Mouse (Mus musculus) spleen, postnatal 36 days (tissue): ENCODE data around the gene Etfb.
"Not testable (repeated sequence)": the region's sequence is repeated elsewhere in the genome, so short reads cannot be mapped to it uniquely, and the experiment has no call there.

Experiments used
- DNase-seq, 2 experiments: peaks; one replicate each; pipeline ENCODE4 v3.0.0; 2022; ENCODE audit warnings: low spot score in 2 of 2, mixed read lengths in 1 of 2

Gene Etfb

DNA sequence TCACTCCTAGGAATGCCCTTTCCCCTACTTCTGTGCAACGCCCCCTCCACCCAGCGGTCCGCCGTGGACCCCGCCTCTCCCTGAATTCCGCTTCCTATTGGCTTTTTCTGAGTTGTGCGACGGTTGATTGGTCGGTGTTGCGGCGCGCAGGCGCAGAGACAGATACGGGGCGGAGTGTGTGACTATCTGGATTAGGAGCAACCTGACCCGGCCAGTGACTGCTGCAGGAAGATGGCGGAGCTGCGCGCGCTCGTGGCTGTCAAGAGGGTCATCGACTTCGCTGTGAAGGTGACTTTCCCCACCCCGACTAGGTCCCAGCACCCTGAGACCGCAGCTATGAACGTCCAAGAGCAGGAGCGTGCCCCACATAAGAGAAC lies at the start of gene Etfb, which contains the start of gene Gm45233:
Gene Etfb (plus strand): TSS at position 167 of the 377 bp plus-strand sequence.
Gene Gm45233 (plus strand): TSS at position 212 of the 377 bp plus-strand sequence.
- peak; percentile 95 to 96 for DNase-seq

DNA sequence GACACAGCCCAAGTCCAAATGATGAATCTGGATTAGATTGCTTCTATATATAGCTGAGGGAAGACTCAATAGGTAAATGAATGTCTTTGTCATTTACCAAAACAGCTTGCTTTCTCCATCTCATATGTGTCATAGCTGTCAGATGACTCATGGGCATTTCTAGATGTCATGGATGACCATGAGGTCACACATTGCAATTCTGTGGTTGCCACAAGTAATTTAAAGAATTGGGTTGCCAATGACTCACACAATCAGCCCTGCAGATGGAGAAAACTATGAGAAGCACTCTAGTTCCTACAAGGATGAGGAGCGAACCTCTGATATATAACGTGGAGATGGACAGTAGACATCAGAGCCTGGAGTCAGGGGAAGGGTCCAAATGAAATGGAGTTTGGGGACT lies 44.4 kb upstream of the Etfb start:
- no peak for DNase-seq

DNA sequence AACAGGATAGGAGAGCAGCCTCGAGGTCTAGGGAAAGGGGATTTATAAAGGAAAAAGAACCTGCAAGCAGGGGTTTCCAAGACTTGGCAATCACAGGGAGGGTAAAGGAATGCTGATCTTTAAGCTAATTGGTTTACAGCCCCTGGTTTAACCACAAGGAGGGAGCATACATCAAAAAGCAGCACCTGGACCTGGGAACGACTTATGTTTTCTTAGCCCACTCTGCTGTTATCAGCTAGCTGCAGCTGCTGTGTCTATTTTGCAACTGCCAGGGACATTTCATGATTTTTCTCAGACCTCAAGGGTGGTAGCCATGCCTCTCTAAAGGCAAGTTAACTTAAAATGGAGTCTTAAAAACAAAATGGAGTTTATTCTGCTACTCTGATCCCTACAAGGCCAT lies 41.2 kb upstream of the Etfb start:
- no peak for DNase-seq

DNA sequence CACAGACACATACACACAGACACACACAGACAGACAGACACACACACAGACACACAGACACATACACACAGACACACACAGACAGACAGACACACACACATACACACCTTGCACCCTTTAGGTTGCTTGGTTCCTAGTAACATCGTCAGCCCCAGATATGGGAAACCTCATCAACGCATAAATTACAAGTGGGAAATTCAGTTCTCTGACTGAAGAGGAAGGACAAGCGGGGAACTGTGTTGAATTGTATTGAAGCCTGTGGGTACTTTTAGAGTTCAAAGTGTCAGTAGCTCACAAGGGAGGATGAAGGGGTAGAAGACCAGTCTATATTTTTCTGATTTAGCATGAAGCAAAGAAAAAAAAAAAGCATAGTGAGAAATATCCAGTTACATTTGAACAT lies 36.3 kb upstream of the Etfb start:
- peak; percentile 14 to 39 for DNase-seq

DNA sequence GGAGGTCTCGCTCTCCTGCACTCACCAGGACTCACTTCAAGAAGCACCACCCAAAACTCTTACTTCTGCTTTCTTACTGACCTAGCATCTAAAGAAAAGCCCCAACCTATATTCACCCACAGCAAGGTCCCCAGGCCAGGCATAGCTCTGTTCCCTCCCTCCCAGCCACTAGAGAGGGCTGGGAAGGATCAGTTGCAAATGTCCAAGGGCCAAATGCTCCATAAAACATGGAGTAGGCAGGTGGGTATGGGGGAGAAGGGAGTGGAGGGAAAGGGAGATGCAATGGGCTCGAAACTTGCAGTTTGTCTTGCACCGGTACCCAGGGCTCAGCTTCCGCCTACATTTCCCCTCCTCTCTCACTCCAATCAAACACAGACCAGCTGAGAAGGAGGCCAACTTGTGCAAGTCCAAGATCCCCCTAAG lies 35.7 kb upstream of the Etfb start, which contains the start of gene Siglecg:
Gene Siglecg (plus strand): TSS at position 74 of the 423 bp plus-strand sequence.
- peak; percentile 71 to 73 for DNase-seq

DNA sequence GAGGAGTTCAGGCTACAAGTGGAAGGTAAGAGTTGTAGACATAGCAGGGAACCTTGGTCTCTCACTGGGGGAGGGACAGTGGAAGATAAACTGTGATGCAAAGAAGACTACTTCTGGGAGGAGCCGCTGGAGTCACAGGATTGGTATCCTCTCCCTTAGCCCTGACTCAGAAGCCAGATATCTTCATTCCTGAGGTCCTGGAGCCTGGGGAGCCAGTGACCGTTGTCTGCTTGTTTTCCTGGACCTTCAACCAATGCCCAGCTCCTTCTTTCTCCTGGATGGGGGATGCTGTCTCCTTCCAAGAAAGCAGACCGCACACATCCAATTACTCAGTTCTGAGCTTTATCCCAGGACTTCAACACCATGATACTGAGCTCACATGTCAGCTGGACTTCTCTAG lies 34.8 kb upstream of the Etfb start:
- DNase-seq = no peak

DNA sequence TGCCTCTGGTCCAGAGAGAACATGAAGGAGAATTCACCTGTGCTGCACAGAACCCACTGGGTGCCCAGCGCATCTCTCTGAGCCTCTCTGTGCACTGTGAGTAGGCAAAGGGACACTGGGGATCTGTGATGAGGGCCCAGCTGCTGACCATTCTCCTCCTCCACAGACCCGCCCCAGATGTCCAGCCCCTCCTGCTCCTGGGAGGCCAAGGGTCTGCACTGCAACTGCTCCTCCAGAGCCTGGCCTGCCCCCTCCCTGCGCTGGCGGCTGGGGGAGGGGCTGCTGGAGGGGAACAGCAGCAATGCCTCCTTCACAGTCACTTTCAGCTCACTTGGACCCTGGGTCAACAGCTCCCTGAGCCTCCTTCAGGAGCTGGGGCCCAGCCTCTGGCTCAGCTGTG lies 32.2 kb upstream of the Etfb start:
- not testable (repeated sequence) for DNase-seq

DNA sequence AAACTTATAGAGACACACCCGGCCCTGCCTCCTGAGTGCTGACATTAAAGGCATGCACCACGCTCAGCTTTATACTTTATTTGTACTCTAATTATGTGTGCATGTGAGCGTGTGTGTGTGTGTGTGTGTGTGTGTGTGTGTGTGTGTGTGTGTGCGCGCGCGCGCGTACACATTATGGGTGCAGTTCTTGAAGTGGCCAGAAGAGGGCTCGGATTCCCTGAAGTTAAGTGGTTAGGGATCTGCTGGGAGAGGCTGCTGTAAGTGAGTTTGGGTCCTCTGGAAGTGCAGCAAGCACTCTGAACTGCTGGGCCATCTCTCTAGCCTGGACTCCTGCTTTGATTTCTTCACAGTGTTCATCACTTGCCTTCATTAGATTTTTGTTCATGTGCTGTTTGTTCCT lies 26.6 kb upstream of the Etfb start:
- no peak for DNase-seq

DNA sequence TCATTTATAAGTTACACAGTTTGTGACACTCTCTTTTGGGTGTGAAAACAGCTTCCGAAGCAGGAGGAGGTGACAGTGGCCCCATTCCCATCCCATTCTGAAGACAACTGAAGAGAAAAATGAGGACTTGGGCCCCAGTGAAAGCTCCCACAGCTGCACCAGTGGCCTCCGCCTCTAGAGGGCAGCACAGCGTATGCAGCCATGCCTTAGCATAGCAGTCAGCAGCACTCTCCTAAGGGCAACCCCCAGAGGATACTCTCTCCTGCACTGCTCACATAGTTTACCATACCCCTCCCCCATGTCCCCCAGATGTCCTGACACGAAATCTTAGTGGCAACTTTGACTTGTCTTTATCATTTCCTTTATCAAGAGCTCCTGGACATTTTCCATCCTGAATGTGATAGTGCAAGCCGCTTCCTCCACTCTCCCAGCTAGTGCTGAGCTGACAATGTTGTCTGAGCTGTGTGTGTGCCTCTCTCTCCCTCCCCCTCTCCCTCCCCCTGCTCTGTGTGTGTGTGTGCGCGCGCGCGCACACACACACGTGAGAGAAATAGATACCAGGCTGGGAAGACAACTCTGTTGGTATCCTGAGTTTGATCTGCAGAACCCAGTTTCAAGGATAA lies 20.8 kb upstream of the Etfb start:
- DNase-seq = peak; percentile 72 to 76

DNA sequence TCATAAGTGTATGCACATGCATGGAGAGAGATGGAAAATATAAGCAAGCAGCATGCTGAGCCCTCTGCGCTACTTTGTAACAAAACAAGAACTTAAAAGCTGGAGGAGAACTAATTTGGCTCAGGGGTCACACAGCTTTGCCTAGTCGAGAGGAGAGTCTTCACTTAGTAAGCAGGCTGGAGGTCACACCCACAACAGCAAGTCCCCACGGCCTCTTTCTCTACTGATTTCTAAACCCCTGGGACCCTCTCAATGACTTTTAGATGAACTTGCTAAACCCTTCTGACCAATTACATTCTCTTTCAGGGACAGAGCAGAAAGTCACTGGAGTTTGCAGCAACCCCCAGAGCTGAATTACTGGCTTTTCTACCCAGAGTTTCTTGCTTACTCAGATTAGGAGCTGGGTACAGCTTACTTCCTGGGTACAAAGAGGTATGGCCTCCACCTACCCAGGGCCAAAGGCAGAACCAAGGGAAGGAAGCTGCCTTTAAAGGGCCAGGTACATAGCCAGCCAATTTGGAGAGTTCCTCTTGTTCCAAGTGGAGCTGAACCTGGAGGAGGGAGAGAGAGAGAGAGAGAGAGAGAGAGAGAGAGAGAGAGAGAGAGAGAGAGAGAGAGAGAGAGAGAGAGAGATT lies 19.8 kb upstream of the Etfb start:
- DNase-seq = no peak

DNA sequence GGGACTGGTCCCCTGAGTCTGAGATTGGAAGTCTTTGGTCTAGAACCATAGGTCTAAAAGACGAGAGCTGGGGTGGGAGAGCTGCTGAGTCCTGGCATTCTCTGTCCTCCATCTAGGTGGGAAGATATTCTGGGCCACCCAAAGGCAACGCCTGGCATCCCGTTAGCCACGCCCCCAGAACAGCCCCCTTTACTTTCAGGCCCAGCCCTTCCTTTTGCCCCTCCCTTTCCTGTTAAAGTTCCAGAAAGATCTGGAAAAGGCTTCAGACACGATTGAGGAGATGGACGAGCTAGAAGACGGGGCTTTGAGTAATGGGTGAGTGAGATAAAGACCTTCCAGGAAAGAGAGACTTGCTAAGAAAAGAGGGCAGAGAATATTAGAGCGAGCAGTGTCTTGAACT lies 16.5 kb upstream of the Etfb start, which contains the start of gene Lim2:
Gene Lim2 (plus strand): TSS at position 265 of the 400 bp plus-strand sequence.
- no peak for DNase-seq

DNA sequence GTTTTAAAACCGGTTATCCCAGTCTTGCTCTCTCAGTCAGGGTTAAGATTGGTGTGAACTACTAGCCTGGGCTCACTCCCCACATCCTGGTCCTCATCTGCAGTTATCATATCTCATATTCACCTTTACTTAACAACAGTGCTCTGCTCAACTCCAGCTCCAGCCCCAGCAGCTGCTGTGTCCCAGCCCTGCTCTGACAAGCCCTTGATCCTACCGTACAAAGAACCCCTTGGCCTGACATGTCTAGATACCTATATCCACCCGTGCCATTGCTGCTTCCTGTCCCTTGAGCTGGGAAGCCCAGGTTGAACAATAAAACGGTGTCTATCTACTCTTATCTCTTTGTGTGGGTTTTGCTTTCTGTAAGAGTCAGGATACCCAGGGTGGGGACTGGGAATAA lies 14.4 kb upstream of the Etfb start:
- DNase-seq = no peak

DNA sequence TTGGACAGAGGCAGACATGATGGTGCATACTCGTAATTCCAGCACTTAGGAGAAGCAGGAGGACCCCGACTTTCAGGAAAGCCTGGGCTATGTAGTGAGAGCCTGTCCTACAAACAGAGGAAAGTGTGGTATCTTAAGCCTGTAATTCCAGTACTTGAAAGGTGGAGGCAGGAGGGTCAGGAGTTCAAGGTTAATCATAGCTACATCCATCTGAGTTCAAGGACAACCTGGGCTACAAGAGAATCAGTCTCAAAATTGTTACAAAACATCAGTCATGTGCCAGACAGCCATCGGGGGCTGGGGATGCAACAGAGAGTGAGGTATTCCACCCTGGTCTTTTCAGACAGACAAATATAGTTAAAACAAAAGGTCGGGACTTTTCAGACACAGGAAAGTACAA lies 11.0 kb upstream of the Etfb start:
- DNase-seq = no peak

DNA sequence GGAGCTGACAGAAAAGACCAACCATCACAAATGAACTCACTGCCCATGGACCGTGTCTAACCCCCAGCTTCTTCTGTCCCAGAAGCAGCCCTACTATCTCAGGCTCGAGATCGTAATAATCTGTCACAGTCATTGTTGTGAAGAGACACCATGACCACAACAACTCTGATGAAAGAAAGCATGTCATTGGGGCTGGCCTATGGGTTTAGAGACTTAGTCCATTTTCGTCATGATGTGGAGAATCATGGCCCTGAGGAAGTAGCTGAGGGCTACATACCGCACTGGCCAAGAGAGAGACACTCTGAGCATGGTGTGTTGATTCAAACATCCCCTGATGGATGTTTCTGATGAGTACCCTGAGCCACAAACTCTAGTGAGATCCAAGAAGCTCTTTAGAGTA lies 9.2 kb upstream of the Etfb start:
- no peak for DNase-seq

DNA sequence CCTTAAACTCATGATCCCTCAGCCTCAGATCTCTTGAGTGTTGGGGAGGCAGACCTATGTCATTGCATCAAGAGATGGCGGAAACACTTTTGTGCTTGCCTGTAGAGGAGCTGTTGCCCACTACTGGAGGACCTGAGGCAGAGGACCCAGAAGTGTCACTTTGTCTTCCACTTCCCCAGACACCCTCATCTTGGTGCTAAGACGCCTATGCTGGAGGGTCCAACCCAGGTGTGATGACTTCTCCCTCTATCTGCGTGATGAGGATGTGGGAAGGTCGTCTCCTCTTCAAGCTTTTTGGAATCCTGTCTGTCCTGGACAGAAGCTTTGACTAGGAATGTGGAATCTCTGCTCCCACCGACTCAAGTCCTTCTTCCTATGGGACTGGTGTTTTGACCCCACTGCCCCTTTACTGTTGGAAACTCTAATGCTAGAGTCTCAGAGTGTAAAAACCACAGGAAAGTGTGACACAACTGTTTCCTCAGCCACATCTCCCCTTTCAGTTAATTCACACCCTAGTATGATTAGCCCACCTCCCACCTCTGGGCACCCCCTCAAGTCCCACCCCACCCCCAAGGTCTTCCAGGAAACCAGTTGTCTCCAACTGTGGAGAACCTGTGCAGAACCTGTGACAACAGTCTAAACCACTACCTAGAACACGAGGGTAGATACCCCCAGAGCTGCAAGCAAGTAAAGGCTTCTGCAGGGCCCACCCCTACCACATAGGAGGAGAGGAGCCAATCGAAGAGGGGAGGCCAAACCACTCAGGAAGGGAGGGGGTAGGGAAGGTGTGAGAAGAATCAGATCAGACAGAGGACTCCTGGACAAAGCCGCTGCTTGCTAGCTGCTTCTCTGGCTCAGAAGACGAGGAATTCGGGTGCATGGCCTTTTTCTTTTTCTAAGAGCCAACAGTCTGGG lies 7.3 kb upstream of the Etfb start, which contains the start of gene Nkg7:
Gene Nkg7 (plus strand): TSS at position 733 of the 915 bp plus-strand sequence.
- peak in 1 of 2 experiments; percentile 19 for DNase-seq

DNA sequence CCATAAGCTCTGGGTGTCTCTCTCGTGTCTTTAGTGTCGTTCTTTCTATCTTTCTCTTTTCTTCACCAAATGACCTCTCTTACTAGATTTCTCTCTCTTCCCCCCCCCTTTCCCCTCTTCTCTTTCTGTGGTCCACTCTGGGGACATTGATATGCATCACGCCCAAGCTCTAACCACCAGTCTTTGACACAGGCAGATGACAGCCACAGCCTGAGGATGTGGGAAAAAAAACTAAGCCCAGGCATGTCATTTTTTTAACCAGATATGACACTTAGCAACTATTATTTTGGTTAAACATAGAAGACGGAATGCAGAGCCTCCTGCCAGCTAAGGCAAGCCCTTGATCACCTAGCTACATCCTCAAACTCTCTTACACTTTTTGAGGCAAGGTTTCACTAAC lies 5.3 kb upstream of the Etfb start:
- no peak for DNase-seq

DNA sequence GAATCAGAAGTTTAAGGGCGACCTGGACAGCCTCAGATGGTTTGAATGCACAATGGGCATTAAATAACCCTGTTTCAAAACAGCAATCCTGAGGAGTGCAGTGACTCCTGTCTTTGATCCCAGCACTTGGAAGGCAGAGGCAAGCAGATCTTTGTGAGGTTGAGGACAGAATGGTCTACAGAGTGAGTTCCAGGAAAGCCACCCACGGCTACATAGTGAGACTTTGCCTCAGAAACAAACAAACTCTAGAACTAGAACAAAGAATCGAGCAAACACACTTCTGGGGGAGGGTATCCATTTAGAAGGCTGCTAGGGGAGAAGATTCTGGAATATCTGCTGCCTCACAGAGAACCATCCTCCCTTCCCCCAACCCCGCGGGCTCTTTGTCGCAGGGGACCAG lies 3.4 kb upstream of the Etfb start, which contains the start of gene Cldnd2:
Gene Cldnd2 (plus strand): TSS at position 301 of the 400 bp plus-strand sequence.
- no peak for DNase-seq

DNA sequence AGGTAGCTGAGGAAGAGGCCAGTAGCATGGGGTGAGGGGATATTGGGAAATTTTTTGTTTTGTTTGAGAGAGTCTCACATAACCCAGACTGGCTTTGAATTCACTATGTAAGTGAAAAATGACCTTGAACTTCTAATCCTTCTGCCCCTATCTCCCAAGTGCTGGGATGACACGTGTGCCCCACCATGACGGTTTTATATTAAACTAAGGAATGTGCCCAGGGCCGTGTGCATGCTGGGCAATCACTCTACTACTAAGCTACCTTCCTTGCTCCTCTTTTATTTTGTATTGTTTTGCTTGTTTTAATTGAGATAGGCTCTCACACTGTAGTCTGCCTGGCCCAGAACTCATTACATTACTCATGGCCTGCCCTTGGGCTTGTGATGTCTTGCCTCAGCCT lies 2.8 kb upstream of the Etfb start:
- no peak for DNase-seq

DNA sequence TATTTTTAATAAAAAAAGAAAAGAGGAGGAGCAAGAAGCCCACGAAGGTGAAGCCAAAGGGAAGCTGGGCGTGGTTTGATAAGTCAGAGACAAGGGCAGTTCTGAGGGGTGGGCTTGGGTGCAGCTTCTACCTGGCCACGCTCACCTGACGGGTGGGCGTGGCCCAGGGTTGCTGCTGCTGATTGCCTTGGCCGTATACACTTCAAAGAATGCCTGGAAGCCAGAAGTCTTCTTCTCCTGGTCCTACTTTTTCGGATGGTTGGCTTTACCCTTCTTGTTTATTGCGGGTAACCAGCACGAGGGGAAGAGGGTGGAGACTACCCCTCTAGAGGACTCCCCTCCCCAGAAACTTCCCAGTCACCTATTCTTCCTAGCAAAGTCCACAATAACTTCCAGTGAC lies 1.2 kb upstream of the Etfb start:
- DNase-seq = no peak

DNA sequence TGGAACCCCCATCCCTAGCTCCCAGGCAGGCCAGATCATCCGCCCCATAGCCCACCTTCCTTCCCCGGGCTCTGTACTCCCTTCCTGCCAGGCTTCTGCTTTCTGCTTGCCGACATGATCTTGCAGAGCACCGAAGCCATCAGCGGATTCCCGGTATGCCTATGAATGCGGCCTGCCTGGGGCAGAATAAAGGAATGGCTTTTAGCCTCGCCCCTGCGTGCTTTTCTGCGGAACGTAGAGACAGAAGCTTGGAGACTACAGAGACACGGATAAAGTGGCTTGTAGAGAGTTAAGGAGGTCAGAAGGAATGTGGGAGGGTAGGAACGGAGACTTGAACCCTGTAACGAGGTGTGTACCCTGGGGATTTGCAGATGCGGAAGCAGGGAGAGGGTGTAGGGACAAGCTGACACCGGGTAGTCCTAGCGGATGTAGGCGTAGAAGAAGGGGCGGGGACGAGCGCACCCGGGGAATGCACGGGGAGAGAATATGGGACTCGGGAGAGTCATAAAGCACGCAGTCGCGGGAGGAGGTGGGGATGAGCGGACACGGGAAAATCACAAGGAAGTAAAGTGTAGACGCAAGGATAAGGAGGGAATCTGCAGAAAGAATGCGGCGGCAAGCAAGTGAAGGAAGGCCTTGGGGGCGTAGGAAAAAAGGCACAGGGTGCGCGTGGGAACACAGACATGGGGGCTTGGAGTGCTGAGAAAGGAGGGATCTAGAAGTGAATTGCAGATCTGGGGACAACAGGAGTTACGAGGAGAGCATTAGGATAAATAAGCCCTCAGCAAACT lies 562 bp upstream of the Etfb start:
- peak; percentile 82 to 86 for DNase-seq

DNA sequence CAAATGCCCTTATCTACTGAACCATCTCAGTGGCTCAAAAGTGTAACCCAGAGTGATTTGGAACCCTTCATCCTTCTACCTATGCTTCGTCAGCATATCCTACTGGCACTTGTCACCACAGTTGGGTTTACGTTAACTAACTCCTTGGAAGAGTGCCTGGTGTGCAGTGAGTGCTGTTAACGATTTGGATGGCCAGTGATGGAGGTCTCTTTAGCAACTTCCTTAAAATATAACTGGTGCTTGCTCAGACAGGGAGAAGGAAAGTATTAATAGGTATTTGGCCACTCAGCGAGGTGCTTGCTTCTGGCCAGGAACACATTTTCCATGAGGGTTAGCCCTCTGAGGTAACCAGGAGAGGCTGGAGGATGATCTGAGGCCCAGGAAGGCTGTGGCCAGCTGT lies 3.9 kb downstream of the Etfb start:
- DNase-seq = no peak
